Mouse (Mus musculus): ENCODE measurements around the gene Ccdc39.

The Ccdc39 gene

GRCm38 (mm10) chr3:33790975-33791374, 53.1 kb downstream of the Ccdc39 start:
- DNase-seq (ENCODE audit: low spot score in 2 of 2): no peak

All from frontal cortex, postnatal 10 days (tissue).